Mouse (Mus musculus): ENCODE measurements at regions not wholly inside any gene's neighbourhood (a gene's known extent, or its start where the extent isn't known, plus 50 kb on each side); places are given as distances from the start of the nearest gene placed in this dataset.
A peak's percentile ranks its signal among the peaks of the same experiment; 100 is the strongest.

DNA sequence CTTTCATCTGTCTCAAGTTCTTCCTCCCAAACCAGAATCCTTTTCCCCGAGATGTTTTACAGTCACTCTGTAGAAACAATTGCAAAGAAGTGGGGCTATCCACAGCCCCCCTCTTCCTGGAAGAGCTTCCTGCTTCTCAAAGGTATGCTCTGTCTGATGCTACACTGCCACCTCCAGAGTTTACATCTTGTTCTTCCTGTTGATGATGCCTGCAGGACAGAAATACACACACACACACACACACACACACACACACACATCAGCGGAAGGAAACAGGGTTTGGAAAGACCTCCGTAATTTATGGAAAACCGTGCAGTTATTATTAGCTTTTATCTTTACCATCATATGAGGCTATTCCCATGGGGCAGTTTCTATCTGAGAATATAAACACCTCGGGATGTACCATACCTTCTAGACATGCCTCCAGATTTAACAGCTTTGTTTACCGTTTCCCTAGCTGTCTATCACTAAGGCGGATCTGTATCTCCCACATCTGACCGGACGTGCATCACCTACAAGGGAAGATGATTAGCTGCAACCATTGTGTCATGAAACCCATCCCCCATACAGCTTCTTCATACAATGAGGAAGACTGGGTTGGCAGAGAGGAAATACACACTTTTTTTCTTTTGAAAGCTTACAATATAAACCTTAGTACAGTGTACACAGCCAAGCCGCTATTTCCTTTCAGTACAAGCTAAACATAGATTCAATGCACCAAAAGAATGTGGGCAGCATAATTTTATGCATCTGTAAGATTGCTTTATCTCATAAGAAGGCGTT is 288.6 kb downstream of the Plk2 start:
- DNase-seq (ENCODE audit: low spot score) = no peak

DNA sequence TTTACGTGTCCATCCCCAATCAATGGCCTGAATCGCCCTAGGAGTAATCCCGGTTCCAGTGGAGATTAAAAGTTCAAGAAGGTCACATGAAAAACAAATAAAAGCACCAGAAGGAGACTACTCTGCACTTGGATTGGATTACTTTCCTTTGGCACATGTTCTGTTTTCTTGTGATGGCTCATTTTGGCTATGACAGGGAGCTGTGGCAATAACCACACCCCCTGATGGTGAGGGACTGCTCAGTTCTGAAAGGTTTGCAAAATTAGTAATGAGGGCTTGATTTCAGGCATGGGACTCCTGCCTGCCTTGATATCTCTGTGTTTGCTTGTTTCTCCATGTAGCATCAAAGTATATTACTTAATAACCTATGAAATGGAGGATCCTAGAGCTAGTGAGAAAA is 293.9 kb downstream of the Plk2 start:
- peak; percentile 21 for DNase-seq (ENCODE audit: low spot score)

GRCm38 (mm10) chr13:110690501-110691255 is 295.8 kb downstream of the Plk2 start:
- no peak for DNase-seq (ENCODE audit: low spot score)

DNA sequence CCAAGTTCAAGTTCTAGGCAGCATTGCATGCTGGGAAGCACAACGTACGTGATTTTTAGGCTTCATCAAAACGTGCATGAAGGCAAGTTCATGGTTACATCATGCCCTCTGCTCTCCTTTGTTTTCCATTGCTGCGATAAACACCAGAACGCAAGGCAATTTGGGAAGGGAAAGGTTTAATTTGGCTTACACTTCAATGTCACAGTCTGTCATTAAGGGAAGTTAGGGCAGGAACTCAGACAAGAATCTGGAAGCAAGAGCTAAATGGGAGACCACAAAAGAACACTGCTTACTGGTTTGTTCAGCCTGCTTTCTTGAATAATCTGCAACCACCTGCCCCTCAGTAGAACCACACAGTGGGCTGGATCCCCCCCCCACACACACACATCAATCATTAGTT is 297.9 kb downstream of the Plk2 start:
- DNase-seq (ENCODE audit: low spot score) = no peak

- no peak for DNase-seq (ENCODE audit: low spot score)
These were observed 300.0 kb downstream of the Plk2 start for GRCm38 (mm10) chr13:110694876-110695275.

- peak; percentile 14 for DNase-seq (ENCODE audit: low spot score)
These were observed 301.7 kb downstream of the Plk2 start for GRCm38 (mm10) chr13:110696549-110696948.

GRCm38 (mm10) chr13:110704261-110704660 is 309.4 kb downstream of the Plk2 start:
- no peak for DNase-seq (ENCODE audit: low spot score)

- no peak for DNase-seq (ENCODE audit: low spot score)
These were observed 316.0 kb downstream of the Plk2 start for GRCm38 (mm10) chr13:110710847-110711246.

- no peak for DNase-seq (ENCODE audit: low spot score)
These were observed 317.7 kb downstream of the Plk2 start for GRCm38 (mm10) chr13:110712527-110712926.

DNA sequence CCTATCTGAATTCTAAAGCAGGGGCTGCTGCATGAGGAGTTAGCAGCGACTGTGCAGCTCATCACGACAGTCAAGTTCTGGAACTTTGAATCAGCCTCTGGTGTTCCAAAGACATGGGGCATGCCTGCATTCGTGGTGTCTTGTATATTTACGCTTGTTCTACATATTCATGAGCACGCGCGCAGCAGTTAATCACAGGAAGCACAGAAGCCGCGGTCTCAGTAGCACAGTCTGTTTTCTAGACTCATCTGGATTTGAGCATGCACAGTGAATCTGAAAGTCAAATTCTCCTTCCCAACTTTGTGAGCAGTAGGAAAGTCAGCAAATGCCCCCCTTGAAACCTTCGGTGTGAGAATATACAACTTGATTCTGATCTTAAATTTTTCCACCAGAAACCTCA is 327.3 kb downstream of the Plk2 start:
- no peak for DNase-seq (ENCODE audit: low spot score)

- DNase-seq (ENCODE audit: low spot score) = no peak
These were observed 327.9 kb downstream of the Plk2 start for GRCm38 (mm10) chr13:110722752-110723151.

DNA sequence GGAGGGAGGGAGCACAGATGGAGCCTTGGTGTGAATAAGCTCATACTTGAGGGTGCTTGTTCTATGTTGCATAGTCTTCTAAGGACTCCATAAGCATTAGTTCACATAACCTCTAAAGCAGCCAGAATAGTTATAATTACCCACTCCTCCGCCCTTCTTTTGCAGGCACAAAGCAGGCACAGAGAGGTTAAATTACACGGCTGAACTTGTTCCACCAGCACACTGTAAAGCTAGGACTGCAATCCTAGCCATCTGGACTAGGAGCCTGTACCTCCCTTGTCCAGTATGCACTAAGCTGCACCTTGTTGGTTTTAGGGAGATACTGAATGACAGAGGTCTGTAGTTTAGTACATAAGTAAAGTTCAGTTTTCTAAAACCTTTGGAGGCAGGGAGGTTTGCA is 330.0 kb downstream of the Plk2 start:
- no peak for DNase-seq (ENCODE audit: low spot score)

- no peak for DNase-seq (ENCODE audit: low spot score)
These were observed 331.0 kb downstream of the Plk2 start for GRCm38 (mm10) chr13:110725821-110726220.

DNA sequence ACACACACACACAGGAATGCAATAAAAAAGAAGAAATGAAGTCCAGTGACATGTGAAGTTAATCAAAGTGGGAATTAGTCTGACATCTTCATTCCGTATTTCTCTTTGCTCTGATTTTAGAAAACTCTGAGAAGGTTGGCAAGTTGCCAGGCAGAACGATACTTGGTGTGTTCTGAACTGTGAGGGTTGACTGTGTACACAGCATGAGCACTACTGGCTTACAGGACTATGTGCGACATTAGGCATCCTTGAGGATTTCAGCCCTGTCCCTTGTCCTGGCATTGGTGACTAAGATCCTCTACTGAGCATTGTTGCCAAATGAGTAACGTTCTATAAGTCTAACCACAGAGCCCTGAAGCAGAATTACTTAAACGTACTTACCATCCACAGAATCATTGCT is 340.7 kb downstream of the Plk2 start:
- DNase-seq (ENCODE audit: low spot score) = no peak

DNA sequence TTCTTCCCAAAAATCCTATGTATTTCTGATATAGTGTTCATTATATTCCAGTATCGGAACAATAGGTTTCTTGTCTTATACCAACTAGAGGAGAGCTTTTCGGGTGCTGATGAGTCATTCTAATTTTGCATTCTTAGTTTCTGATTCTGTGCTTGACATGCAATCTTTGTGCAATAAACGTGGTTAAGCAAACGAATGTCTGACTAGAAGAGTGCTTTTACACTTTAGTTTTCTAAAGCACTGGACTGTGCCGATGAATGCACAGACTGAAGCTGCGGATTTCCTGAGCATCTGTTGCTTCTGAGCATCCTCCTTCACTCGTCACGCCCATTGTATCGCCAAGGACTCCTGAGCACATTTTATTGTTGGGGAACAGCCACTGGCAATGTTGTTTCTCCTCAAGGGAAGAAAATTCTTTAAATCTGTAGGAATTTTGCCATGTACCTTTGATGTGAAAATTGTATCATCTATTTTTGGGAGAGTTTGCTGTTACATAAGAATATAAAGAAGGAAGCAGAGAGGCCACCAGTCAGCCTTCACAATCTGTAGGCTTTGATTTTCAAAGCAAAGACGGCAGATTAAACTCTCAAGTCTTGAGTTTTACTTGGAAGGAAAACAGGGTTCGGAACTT is 346.8 kb downstream of the Plk2 start:
- no peak for DNase-seq (ENCODE audit: low spot score)

GRCm38 (mm10) chr13:110747223-110747868 is 352.5 kb downstream of the Plk2 start:
- no peak for DNase-seq (ENCODE audit: low spot score)

DNA sequence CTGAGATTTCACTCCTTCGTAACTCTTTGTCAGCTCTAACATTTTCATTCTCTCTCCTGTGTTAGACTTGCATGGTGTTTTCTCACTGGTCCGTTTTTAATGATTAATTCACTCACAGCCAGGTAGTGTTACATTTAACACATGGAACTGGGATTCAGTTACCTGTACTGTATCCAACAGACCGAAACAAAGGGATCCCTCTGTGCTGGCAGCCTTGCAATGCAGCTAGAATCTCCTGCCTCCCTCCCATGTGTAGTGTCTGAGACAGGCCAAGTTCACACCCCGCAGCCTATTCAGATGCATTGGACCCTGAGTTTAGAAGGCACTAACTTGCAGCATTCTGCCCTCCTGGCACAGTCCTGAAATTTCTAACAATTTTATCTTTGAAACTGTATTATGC is 357.9 kb downstream of the Plk2 start:
- DNase-seq (ENCODE audit: low spot score) = no peak

DNA sequence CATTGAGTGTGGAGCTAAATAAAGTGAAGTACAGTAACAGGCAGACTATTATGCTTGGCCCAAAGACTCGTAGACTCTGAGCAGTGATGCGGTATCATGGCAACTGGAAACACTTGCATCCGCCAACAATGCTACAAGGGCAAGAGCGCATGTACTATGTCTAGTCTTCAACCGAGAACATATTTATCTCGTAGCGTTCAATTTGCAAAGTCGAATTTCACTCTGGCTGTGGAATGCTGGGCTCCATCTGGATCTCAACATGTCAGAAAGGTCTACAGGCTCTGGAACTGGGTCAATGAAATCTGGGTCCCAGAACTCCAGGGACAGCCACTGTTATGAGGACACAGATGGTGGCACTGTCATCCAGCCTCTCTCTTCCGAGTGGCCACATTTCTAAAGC is 359.7 kb downstream of the Plk2 start:
- DNase-seq (ENCODE audit: low spot score) = no peak

GRCm38 (mm10) chr13:110756877-110757276 is 362.0 kb downstream of the Plk2 start:
- DNase-seq (ENCODE audit: low spot score) = no peak

DNA sequence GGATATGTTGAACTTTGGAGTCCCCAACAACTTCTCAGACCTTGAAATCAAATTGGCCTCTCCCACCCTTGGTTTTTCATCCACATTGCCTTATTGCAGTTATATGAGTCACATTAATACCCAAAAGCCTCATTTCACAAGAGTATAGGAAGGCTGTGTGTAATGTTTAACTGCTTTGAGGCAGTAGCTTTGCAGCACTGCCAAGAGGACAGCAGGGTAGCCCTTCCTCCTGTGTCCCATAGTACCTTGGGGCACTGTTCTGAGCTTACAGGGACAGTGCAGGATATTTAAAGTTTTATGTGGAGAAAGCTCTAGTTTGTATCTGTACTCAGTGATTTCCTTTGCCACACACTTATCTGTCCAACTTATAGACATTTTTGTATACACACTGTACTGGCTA is 374.4 kb downstream of the Plk2 start:
- DNase-seq (ENCODE audit: low spot score) = no peak

DNA sequence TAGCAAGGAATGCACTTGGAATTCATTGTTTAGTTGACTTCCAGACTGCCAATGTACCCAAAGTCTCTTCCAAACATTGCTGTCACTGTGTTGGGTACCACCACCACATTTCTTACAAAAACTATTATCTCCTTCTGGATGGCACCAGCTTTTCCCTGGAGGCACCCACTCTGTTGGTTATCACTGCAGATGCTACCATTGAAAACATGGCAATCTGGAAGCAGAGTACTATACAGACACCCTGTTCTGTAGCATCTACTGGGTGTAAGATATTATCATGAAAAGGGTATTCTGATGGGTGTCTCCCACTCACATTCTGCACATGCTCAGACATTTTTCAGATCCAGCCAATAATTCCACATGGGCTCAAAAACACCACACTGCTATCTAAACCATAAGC is 380.4 kb downstream of the Plk2 start:
- no peak for DNase-seq (ENCODE audit: low spot score)

DNA sequence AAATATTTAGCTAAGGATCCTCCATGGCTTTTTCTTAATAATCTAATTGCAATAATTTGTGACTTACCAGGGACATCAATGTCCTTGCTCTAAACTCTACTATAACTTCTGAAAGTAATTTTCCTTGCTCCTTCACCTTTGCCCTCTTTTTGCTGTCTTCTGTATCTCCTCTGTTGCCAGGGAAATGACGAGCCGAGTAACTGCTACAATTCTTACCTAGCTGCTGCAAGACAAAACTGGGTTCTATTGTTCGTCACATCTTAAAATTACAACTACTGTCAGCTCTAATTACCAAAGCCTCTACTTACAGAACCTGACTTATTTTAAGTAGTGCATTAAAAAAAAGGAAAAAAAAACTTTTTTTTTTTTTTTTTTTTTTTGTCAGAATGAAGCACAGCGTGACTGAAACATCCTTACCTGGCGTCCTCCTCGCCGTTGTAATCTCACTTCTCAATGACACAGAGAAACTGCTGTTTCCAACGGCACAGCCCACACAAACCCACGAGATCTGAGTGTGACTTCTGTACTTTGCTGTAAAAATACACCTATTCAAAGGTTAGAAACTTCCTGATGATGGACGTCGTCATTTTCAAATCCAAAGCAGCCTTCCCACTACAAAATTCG is 389.4 kb downstream of the Plk2 start:
- DNase-seq (ENCODE audit: low spot score) = peak; percentile 26
